Comparison of ENCODE assay signal across 8 mouse cellular contexts in genomic region chr13:37826994-37827262, GRCm38 (mm10). TPM values are rescaled to one million over a fixed set of nuclear protein-coding genes. Genes with fewer than 3 reads are reported as not detected.
A peak's percentile ranks its signal among the peaks of the same experiment; 100 is the strongest.
DNase-seq lines count a peak whose midpoint lies in the region; ATAC-seq lines count a peak whose summit lies in the region.

No protein-coding gene starts in this region.

- peak overlapping the region; percentile 80 for H3K9ac ChIP-seq in heart, embryonic 15.5 days
- H3K9ac ChIP-seq in hindbrain, embryonic 13.5 days, result peak overlapping the region; percentile 71
- H3K9ac ChIP-seq in midbrain, embryonic 15.5 days, result peak overlapping the region; percentile 46

- H3K4me3 ChIP-seq in heart, embryonic 15.5 days, result peak overlapping the region; percentile 78
- H3K4me3 ChIP-seq in hindbrain, embryonic 13.5 days, result peak overlapping the region; percentile 57
- peak overlapping the region; percentile 48 for H3K4me3 ChIP-seq in midbrain, embryonic 15.5 days

- no peaks in the 10 kb centered on the region for H3K27me3 ChIP-seq in heart, embryonic 15.5 days
- peaks cover 71% of the 10 kb centered on the region for H3K27me3 ChIP-seq in hindbrain, embryonic 13.5 days
- H3K27me3 ChIP-seq in midbrain, embryonic 15.5 days (replicated peaks), result peaks cover 51% of the 10 kb centered on the region

- H3K4me2 ChIP-seq in heart, embryonic 15.5 days, result peak overlapping the region; percentile 99
- peak overlapping the region; percentile 95 for H3K4me2 ChIP-seq in hindbrain, embryonic 13.5 days
- peak overlapping the region; percentile 99 for H3K4me2 ChIP-seq in midbrain, embryonic 15.5 days

- H3K4me1 ChIP-seq in heart, embryonic 15.5 days (replicated peaks), result peaks cover 47% of the 10 kb centered on the region
- peaks cover 51% of the 10 kb centered on the region for H3K4me1 ChIP-seq in hindbrain, embryonic 13.5 days (replicated peaks)
- peaks cover 33% of the 10 kb centered on the region for H3K4me1 ChIP-seq in midbrain, embryonic 15.5 days

- peak overlapping the region; percentile 90 for H3K27ac ChIP-seq in heart, embryonic 15.5 days
- peak overlapping the region; percentile 72 for H3K27ac ChIP-seq in hindbrain, embryonic 13.5 days
- H3K27ac ChIP-seq in midbrain, embryonic 15.5 days, result 0 out of 2 replicates have a peak overlapping the region, but pooled peaks have one; percentile 40

- ATAC-seq in heart, embryonic 15.5 days (replicated peaks; ENCODE audit: insufficient number of reproducible peaks, insufficient read depth, low FRiP score, low read depth), result peak; percentile 21
- no peak; the same call in 1 of the 2 replicates for ATAC-seq in hindbrain, embryonic 13.5 days (ENCODE audit: low FRiP score)
- no peak; the same call in 1 of the 2 replicates for ATAC-seq in midbrain, embryonic 15.5 days (replicated peaks)
- ATAC-seq in monocyte, adult 5-6 weeks (replicated peaks; ENCODE audit: insufficient number of reproducible peaks, low FRiP score, low TSS enrichment, poor library complexity, severe bottlenecking), result no peak

- no peaks in the 10 kb centered on the region for H3K9me3 ChIP-seq in heart, embryonic 15.5 days (replicated peaks)
- no peaks in the 10 kb centered on the region for H3K9me3 ChIP-seq in hindbrain, embryonic 13.5 days
- H3K9me3 ChIP-seq in midbrain, embryonic 15.5 days, result no peaks in the 10 kb centered on the region

- WGBS in heart, embryonic 15.5 days, result under 1% methylated on average over 33 of the region's 36 CpGs
- under 1% methylated on average over 33 of the region's 36 CpGs for WGBS in hindbrain, embryonic 13.5 days
- under 1% methylated on average over 35 of the region's 36 CpGs for WGBS in midbrain, embryonic 15.5 days

- no peak for DNase-seq in heart, adult 9 months (ENCODE audit: low spot score in 2 of 2)
- peak; percentile 32 for DNase-seq in R1 (ENCODE audit: low read depth, low spot score)
- DNase-seq in cerebellum, postnatal 4 days (ENCODE audit: low spot score in 2 of 2), result no peak
- DNase-seq in thymus, postnatal 10 days (ENCODE audit: low spot score in 2 of 2), result no peak

- H3K36me3 ChIP-seq in heart, embryonic 15.5 days, result no peaks in the 10 kb centered on the region
- H3K36me3 ChIP-seq in hindbrain, embryonic 13.5 days, result no peaks in the 10 kb centered on the region
- no peaks in the 10 kb centered on the region for H3K36me3 ChIP-seq in midbrain, embryonic 15.5 days (replicated peaks)

RNA-seq across cellular contexts. Expression of gene Rreb1, which starts 48.7 kb away (rescaled TPM):
- polyA plus RNA-seq in heart, embryonic 15.5 days (2015; fragmentation: Nextera tagmentation; extraction: Ambion mirVana), result 9.7 and 12.2 TPM in 2 replicates
- polyA plus RNA-seq in hindbrain, embryonic 13.5 days (2015; fragmentation: Nextera tagmentation; extraction: Ambion mirVana), result 2.5 and 3.2 TPM in 2 replicates
- polyA plus RNA-seq in midbrain, embryonic 15.5 days (2015; fragmentation: Nextera tagmentation; extraction: Ambion mirVana), result 3.6 and 3.9 TPM in 2 replicates
- 13.0 to 29.9 TPM (median 18.2 TPM) in 3 replicates for total RNA-seq in monocyte, adult 5-6 weeks (2017)

Comparison
In these comparisons a context has a peak if more than half of its experiments do, and no peak if none do; other contexts are left out.
1. H3K27ac ChIP-seq: peak in every context shown above with its lines; median percentile 90 in heart, embryonic 15.5 days; 72 in hindbrain, embryonic 13.5 days; 40 in midbrain, embryonic 15.5 days.